Mouse (Mus musculus): ENCODE data around the gene Clec2g.

GRCm38 (mm10) chr6:128992753-128993152 is 58.6 kb downstream of the Clec2g start:
- TF ChIP-seq ZNF384 (IDR thresholded peaks at IDR 0.05; ENCODE audit: low read depth, low read length) (no peak), ZC3H11A (IDR thresholded peaks at IDR 0.05; ENCODE audit: low read depth, low read length) (no peak), CTCF (IDR thresholded peaks at IDR 0.05 in 2 of 3, conservative IDR thresholded peaks at IDR 0.05 in 1 of 3; ENCODE audit: control insufficient read depth in 1 of 3, insufficient read depth in 1 of 3, low read depth in 2 of 3, low read length in 3 of 3, poor library complexity in 1 of 3, severe bottlenecking in 1 of 3) (no peak)

Measured in MEL (cell line).